Mouse (Mus musculus) MEL (cell line): ENCODE data around the gene Dlg2. TPM values are rescaled to one million over a fixed set of nuclear protein-coding genes. Genes with fewer than 3 reads are reported as not detected.

Source experiments
- DNase-seq: peaks from one replicate; pipeline ENCODE4 v3.0.0; 2011; ENCODE audit warnings: low read depth, low spot score
- H3K27ac ChIP-seq: 2 replicates; pipeline ENCODE4 v1.5.1; 2012; ENCODE audit warnings: low read depth, mild to moderate bottlenecking, control low read depth, low read length, moderate library complexity; ENCODE audit not compliant: control insufficient read depth
- H3K27me3 ChIP-seq, 2 experiments: fragments of 150-350 bp in 1 of 2; sonication (generic) in 1 of 2; 2 replicates each; pipeline ENCODE4 v1.6.1; 2012; ENCODE audit warnings: low read length in 2 of 2, mild to moderate bottlenecking in 2 of 2, improper control_type of control experiment in 1 of 2, moderate library complexity in 1 of 2; ENCODE audit not compliant: insufficient read depth in 2 of 2, control insufficient read depth in 1 of 2
- H3K36me3 ChIP-seq, 2 experiments: 2 replicates each; pipeline ENCODE4 v1.6.1; 2012 to 2014; ENCODE audit warnings: low read length in 2 of 2, improper control_type of control experiment in 1 of 2, inconsistent platforms in 1 of 2, mild to moderate bottlenecking in 1 of 2; ENCODE audit not compliant: insufficient read depth in 2 of 2, control insufficient read depth in 1 of 2
- H3K4me1 ChIP-seq, 2 experiments: fragments of 150-350 bp in 1 of 2; sonication (generic) in 1 of 2; 2 replicates each; pipeline ENCODE4 v1.6.1; 2012; ENCODE audit warnings: low read length in 2 of 2, improper control_type of control experiment in 1 of 2, mild to moderate bottlenecking in 1 of 2; ENCODE audit not compliant: insufficient read depth in 2 of 2, control insufficient read depth in 1 of 2
- H3K4me3 ChIP-seq, 2 experiments: fragments of 150-350 bp in 1 of 2; sonication (generic) in 1 of 2; 2 replicates each; pipeline ENCODE4 v1.5.1; 2012; ENCODE audit warnings: low read depth in 2 of 2, low read length in 2 of 2, mild to moderate bottlenecking in 2 of 2, moderate library complexity in 2 of 2, control low read depth in 1 of 2, improper control_type of control experiment in 1 of 2; ENCODE audit not compliant: control insufficient read depth in 1 of 2, insufficient read depth in 1 of 2
- H3K79me2 ChIP-seq: 2 replicates; pipeline ENCODE4 v1.6.1; 2012; ENCODE audit warnings: mild to moderate bottlenecking, low read length, moderate library complexity; ENCODE audit not compliant: control insufficient read depth, poor library complexity, insufficient read depth
- H3K9ac ChIP-seq: 2 replicates; pipeline ENCODE4 v1.6.1; 2012; ENCODE audit warnings: low read depth, mild to moderate bottlenecking, control low read depth, low read length, moderate library complexity; ENCODE audit not compliant: control insufficient read depth, poor library complexity, severe bottlenecking
- H3K9me3 ChIP-seq: fragments of 150-350 bp; sonication (generic); replicated peaks from 2 replicates; pipeline ENCODE4 v1.6.1; 2012; ENCODE audit warnings: mild to moderate bottlenecking, low read length, improper control_type of control experiment, moderate library complexity; ENCODE audit not compliant: insufficient read depth
- BHLHE40 ChIP-seq: IDR thresholded peaks from 2 replicates; pipeline ENCODE4 v1.6.1; 2012; ENCODE audit warnings: low read depth, mild to moderate bottlenecking, inconsistent platforms, low read length, improper control_type of control experiment, borderline replicate concordance
- CHD1 ChIP-seq: IDR thresholded peaks from 2 replicates; pipeline ENCODE4 v1.6.1; 2012; ENCODE audit warnings: low read depth, mild to moderate bottlenecking, inconsistent platforms, low read length, improper control_type of control experiment
- CHD2 ChIP-seq: IDR thresholded peaks from 2 replicates; pipeline ENCODE4 v1.6.1; 2011; ENCODE audit warnings: low read length, improper control_type of control experiment
- CTCF ChIP-seq, 3 experiments: IDR thresholded peaks in 2 of 3; conservative IDR thresholded peaks in 1 of 3; 2 replicates each; pipeline ENCODE4 v1.5.1; 2011 to 2012; ENCODE audit warnings: low read length in 3 of 3, low read depth in 2 of 3, mild to moderate bottlenecking in 2 of 3, improper control_type of control experiment in 1 of 3, inconsistent platforms in 1 of 3, mixed read lengths in 1 of 3, moderate library complexity in 1 of 3; ENCODE audit not compliant: control insufficient read depth in 1 of 3, insufficient read depth in 1 of 3, poor library complexity in 1 of 3, severe bottlenecking in 1 of 3
- ELF1 ChIP-seq: IDR thresholded peaks from 2 replicates; pipeline ENCODE4 v1.6.1; 2014; ENCODE audit warnings: low read depth, mild to moderate bottlenecking, inconsistent platforms, low read length, improper control_type of control experiment, moderate library complexity
- ETS1 ChIP-seq: IDR thresholded peaks from 2 replicates; pipeline ENCODE4 v1.6.1; 2012; ENCODE audit warnings: low read depth, mild to moderate bottlenecking, inconsistent platforms, low read length, improper control_type of control experiment, moderate library complexity
- GABPA ChIP-seq: IDR thresholded peaks from 2 replicates; pipeline ENCODE4 v1.6.1; 2012; ENCODE audit warnings: low read depth, mild to moderate bottlenecking, inconsistent platforms, low read length, improper control_type of control experiment, moderate library complexity
- HCFC1 ChIP-seq: IDR thresholded peaks from 2 replicates; pipeline ENCODE4 v1.6.1; 2012; ENCODE audit warnings: low read depth, mild to moderate bottlenecking, inconsistent platforms, low read length, improper control_type of control experiment, moderate library complexity
- JUND ChIP-seq: IDR thresholded peaks from 2 replicates; pipeline ENCODE4 v1.6.1; 2011; ENCODE audit warnings: low read depth, mild to moderate bottlenecking, improper control_type of control experiment, low read length
- MAX ChIP-seq: IDR thresholded peaks from 2 replicates; pipeline ENCODE4 v1.6.1; 2011; ENCODE audit warnings: low read length, improper control_type of control experiment
- MAZ ChIP-seq: IDR thresholded peaks from 2 replicates; pipeline ENCODE4 v1.6.1; 2012; ENCODE audit warnings: low read depth, mild to moderate bottlenecking, inconsistent platforms, low read length, improper control_type of control experiment
- MEF2A ChIP-seq: IDR thresholded peaks from 2 replicates; pipeline ENCODE4 v1.6.1; 2014; ENCODE audit warnings: low read depth, mild to moderate bottlenecking, inconsistent platforms, low read length, improper control_type of control experiment; ENCODE audit not compliant: poor library complexity, insufficient replicate concordance, severe bottlenecking; ENCODE audit errors: extremely low read depth
- MYC ChIP-seq: IDR thresholded peaks from 2 replicates; pipeline ENCODE4 v1.6.1; 2011; ENCODE audit warnings: low read depth, mild to moderate bottlenecking, low read length, improper control_type of control experiment, moderate library complexity
- POLR2AphosphoS2 ChIP-seq: IDR thresholded peaks from 2 replicates; pipeline ENCODE4 v1.6.1; 2011; ENCODE audit warnings: low read length, improper control_type of control experiment
- RAD21 ChIP-seq: IDR thresholded peaks from 2 replicates; pipeline ENCODE4 v1.6.1; 2011; ENCODE audit warnings: mild to moderate bottlenecking, low read depth, low read length, improper control_type of control experiment
- SIN3A ChIP-seq: IDR thresholded peaks from 2 replicates; pipeline ENCODE4 v1.6.1; 2012; ENCODE audit warnings: low read length, improper control_type of control experiment, inconsistent platforms
- SMC3 ChIP-seq: IDR thresholded peaks from 2 replicates; pipeline ENCODE4 v1.6.1; 2011; ENCODE audit warnings: low read depth, low read length, improper control_type of control experiment
- TAL1 ChIP-seq: IDR thresholded peaks from 2 replicates; pipeline ENCODE4 v1.6.1; 2012; ENCODE audit warnings: mild to moderate bottlenecking, inconsistent platforms, low read length, moderate library complexity, mixed read lengths
- TBP ChIP-seq: IDR thresholded peaks from 2 replicates; pipeline ENCODE4 v1.8.0; 2011; ENCODE audit warnings: low read depth, low read length, improper control_type of control experiment
- TCF12 ChIP-seq: IDR thresholded peaks from 2 replicates; pipeline ENCODE4 v1.6.1; 2014; ENCODE audit warnings: low read depth, mild to moderate bottlenecking, inconsistent platforms, low read length, improper control_type of control experiment, moderate library complexity
- UBTF ChIP-seq: IDR thresholded peaks from 2 replicates; pipeline ENCODE4 v1.6.1; 2012; ENCODE audit warnings: low read depth, mild to moderate bottlenecking, inconsistent platforms, low read length, improper control_type of control experiment, moderate library complexity, borderline replicate concordance; ENCODE audit not compliant: insufficient read depth
- USF1 ChIP-seq: IDR thresholded peaks from 2 replicates; pipeline ENCODE4 v1.6.1; 2014; ENCODE audit warnings: low read depth, mild to moderate bottlenecking, inconsistent platforms, low read length, improper control_type of control experiment, moderate library complexity
- ZC3H11A ChIP-seq: IDR thresholded peaks from 2 replicates; pipeline ENCODE4 v1.6.1; 2012; ENCODE audit warnings: low read depth, mild to moderate bottlenecking, inconsistent platforms, low read length, improper control_type of control experiment
- ZKSCAN1 ChIP-seq: IDR thresholded peaks from 2 replicates; pipeline ENCODE4 v1.6.1; 2012; ENCODE audit warnings: low read depth, mild to moderate bottlenecking, inconsistent platforms, low read length, improper control_type of control experiment, moderate library complexity
- ZMIZ1 ChIP-seq: IDR thresholded peaks from 2 replicates; pipeline ENCODE4 v1.6.1; 2012; ENCODE audit warnings: low read depth, mild to moderate bottlenecking, inconsistent platforms, low read length, improper control_type of control experiment, moderate library complexity
- polyA plus RNA-seq, 2 experiments: library from polyadenylated mRNA; stranded (reverse) in 1 of 2; unstranded in 1 of 2; fragments of >175 nt in 1 of 2; fragments of >200 nt in 1 of 2; gene quantifications; 2 replicates each; pipeline versions ENCODE4 v1.2.1 to v1.2.4; 2012; ENCODE audit warnings: low replicate concordance in 2 of 2, low read depth in 1 of 2; ENCODE audit not compliant: insufficient read length in 2 of 2, insufficient read depth in 1 of 2, missing spikeins in 1 of 2
- total RNA-seq: library from RNA; depleted of rRNA; stranded (reverse); fragments of 300-350 nt; gene quantifications from 2 replicates; pipeline ENCODE4 v1.2.3, GENCODE M21; 2012

The Dlg2 gene
- total and polyA plus RNA-seq, 3 experiments = 0.04 TPM; not detected in 2

DNA sequence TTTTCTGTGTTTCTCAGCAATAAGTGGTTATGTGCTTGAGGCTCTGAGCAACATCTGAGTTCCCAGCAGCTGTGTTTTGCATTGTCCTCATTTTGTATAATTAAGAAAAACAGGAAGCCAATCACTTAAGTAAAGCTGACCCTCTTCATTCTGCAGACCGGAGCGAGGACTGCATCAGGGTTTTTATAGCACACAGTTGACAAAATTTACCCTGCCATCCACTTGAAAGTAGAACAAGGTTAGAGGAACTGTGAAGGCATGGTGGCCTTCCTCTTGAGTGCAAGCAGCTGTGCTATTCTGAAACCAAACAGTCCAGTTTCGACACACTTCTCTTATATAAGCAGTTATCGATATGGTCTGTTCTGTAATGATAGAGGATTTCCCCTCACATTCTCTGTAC, 947.3 kb downstream of the Dlg2 start:
- H3K36me3 ChIP-seq = no peaks in the 10 kb centered on the region
- no peaks in the 10 kb centered on the region for H3K79me2 ChIP-seq
- TF ChIP-seq ETS1 = no peak
- TF ChIP-seq GABPA = no peak
- no peak for TF ChIP-seq HCFC1
- no peak for TF ChIP-seq UBTF
- TF ChIP-seq BHLHE40 = no peak
- no peak for TF ChIP-seq SIN3A
- TF ChIP-seq TBP = no peak
- no peaks in the 10 kb centered on the region for H3K9me3 ChIP-seq
- no peak overlapping the region for H3K27ac ChIP-seq
- no peaks in the 10 kb centered on the region for H3K27me3 ChIP-seq
- H3K9ac ChIP-seq = no peak overlapping the region
- no peak overlapping the region for H3K4me3 ChIP-seq
- H3K4me1 ChIP-seq = no peaks in the 10 kb centered on the region
- no peak for DNase-seq

DNA sequence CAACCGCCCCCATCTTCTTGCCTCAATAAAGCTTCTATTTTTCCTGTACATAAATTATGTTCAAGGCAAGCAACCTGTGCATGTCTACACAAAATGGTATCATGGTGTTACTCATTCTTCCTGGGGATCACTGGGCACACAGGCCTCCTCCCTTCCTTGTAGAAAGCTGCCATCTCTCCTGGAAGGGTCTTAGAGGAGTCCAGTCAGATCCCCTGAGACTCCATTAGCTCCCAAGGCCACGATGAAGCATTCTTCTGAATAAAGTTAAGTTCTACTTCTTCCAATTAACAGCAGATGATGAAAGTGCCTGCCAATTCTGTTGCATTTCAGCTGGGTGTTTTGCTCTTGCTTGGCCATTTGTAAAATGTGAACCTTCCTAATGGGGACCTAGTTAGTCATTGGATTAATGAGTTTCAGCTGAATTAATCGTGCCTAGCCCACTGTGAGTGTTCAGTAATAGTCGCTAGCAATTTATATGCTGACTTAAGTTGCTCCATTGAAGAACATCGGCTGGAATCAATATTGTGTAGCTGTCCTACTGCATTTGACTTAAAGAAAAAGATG, 953.3 kb downstream of the Dlg2 start:
- no peaks in the 10 kb centered on the region for H3K79me2 ChIP-seq
- H3K9ac ChIP-seq = no peak overlapping the region
- H3K36me3 ChIP-seq = no peaks in the 10 kb centered on the region
- no peak overlapping the region for H3K27ac ChIP-seq
- H3K27me3 ChIP-seq = no peaks in the 10 kb centered on the region
- no peaks in the 10 kb centered on the region for H3K4me1 ChIP-seq
- no peak for DNase-seq
- no peak overlapping the region for H3K4me3 ChIP-seq
- no peak for TF ChIP-seq MEF2A
- no peak for TF ChIP-seq MAX
- no peak for TF ChIP-seq ZKSCAN1
- no peak for TF ChIP-seq TCF12
- TF ChIP-seq, all 39 proteins: peak for 0
- H3K9me3 ChIP-seq = no peaks in the 10 kb centered on the region

DNA sequence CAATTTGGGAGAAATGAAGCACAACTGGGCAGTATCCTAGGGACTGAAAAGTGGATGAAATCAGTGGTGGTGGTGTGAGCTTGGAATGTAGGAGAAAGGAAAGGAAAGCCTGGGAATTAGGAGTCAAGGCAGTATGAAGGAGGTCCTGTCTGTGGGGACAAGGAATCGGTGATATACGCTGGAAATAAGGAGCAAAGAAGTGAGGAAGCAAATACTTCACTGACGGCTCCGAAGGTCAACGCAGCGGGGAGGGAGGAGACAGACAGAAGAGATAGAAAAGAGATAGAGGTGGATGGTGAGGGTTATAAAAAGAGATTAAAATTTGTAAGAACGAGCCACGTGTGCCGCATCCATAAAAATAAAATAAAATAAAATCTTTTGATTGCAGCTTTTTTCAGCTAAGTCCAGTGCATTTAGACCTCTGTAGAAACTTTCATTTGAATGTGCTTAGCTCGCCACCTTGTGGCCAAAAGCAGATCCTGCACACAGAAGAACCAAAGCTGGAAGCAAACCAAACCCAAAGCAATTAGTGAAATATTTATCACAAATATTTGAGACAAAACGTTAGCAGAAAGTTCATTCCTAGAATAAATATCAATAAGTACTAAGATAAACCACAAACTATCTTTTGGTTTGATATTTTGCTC, 955.2 kb downstream of the Dlg2 start:
- TF ChIP-seq TCF12 (no peak), MYC (no peak), SMC3 (peak; percentile 60), ZMIZ1 (no peak), TAL1 (no peak), ELF1 (no peak), POLR2AphosphoS2 (no peak), CHD2 (no peak), ZC3H11A (peak; percentile 51), CTCF (IDR thresholded peaks at IDR 0.05 in 2 of 3, conservative IDR thresholded peaks at IDR 0.05 in 1 of 3; ENCODE audit: control insufficient read depth in 1 of 3, insufficient read depth in 1 of 3, low read depth in 2 of 3, low read length in 3 of 3, poor library complexity in 1 of 3, severe bottlenecking in 1 of 3) (peak; percentile 66 to 77 (median 70)), CHD1 (no peak), RAD21 (peak; percentile 81), MAZ (no peak), USF1 (no peak), JUND (no peak)
- no peak overlapping the region for H3K27ac ChIP-seq
- no peaks in the 10 kb centered on the region for H3K27me3 ChIP-seq
- H3K9ac ChIP-seq = no peak overlapping the region
- no peaks in the 10 kb centered on the region for H3K36me3 ChIP-seq
- peak; percentile 45 for DNase-seq
- H3K4me1 ChIP-seq = no peaks in the 10 kb centered on the region
- no peaks in the 10 kb centered on the region for H3K79me2 ChIP-seq
- H3K4me3 ChIP-seq = no peak overlapping the region
- no peaks in the 10 kb centered on the region for H3K9me3 ChIP-seq
